ENCODE assay signal across 7 mouse cellular contexts in genomic region chr16:17760657-17761056, GRCm38 (mm10). TPM values are rescaled to one million over a fixed set of nuclear protein-coding genes. Genes with fewer than 3 reads are reported as not detected.
A peak's percentile ranks its signal among the peaks of the same experiment; 100 is the strongest.
DNase-seq lines count a peak whose midpoint lies in the region; ATAC-seq lines count a peak whose summit lies in the region.

No protein-coding gene starts in this region.

- no peaks in the 10 kb centered on the region for H3K27me3 ChIP-seq in heart, embryonic 11.5 days (ENCODE audit: control insufficient read depth, insufficient read depth, low read length)

- 35% methylated on average over 8 of the region's 8 CpGs for WGBS in heart, embryonic 11.5 days (ENCODE audit: insufficient replicate concordance)

- H3K9ac ChIP-seq in heart, embryonic 11.5 days (ENCODE audit: low read depth, low read length), result 0 out of 2 replicates have a peak overlapping the region, but pooled peaks have one; percentile 73

- peak overlapping the region; percentile 63 for H3K4me3 ChIP-seq in heart, embryonic 11.5 days (ENCODE audit: low read depth, low read length)

- no peaks in the 10 kb centered on the region for H3K36me3 ChIP-seq in heart, embryonic 11.5 days (ENCODE audit: control insufficient read depth, insufficient read depth, low read length)

- H3K4me1 ChIP-seq in heart, embryonic 11.5 days (ENCODE audit: control insufficient read depth, insufficient read depth, low read length), result peaks cover 15% of the 10 kb centered on the region

- H3K4me2 ChIP-seq in heart, embryonic 11.5 days, result peak overlapping the region; percentile 93

- H3K9me3 ChIP-seq in heart, embryonic 11.5 days (replicated peaks; ENCODE audit: control insufficient read depth, low read length), result no peaks in the 10 kb centered on the region

- DNase-seq in CD4-positive helper T cell, adult 2 months (ENCODE audit: low read depth, low spot score), result peak; percentile 36
- DNase-seq in MN1 (ENCODE audit: low spot score), result peak; percentile 53
- DNase-seq in embryo, embryonic 10 days (ENCODE audit: low spot score), result peak; percentile 75
- peak; percentile 72 for DNase-seq in kidney, postnatal 10 days
- DNase-seq in spleen, postnatal 4 days (ENCODE audit: low spot score in 2 of 2), result peak; percentile 48 to 76

- no peak overlapping the region for H3K27ac ChIP-seq in heart, embryonic 11.5 days (ENCODE audit: low read depth, low read length)

- ATAC-seq in heart, embryonic 11.5 days (replicated peaks; ENCODE audit: insufficient number of reproducible peaks, low FRiP score, low TSS enrichment), result no peak
- peak; percentile 33; the same call in 1 of the 2 replicates for ATAC-seq in megakaryocyte, adult 5-6 weeks (ENCODE audit: poor library complexity, severe bottlenecking)

RNA-seq across cellular contexts. Expression of gene Klhl22, which starts 1.2 kb away (rescaled TPM):
- 43.2 and 44.1 TPM in 2 replicates for polyA plus RNA-seq in heart, embryonic 11.5 days (2014; fragmentation: Nextera tagmentation; extraction: Ambion mirVana)
- 5.0 and 6.9 TPM in 2 replicates for total RNA-seq in megakaryocyte, adult 5-6 weeks (2015)
- total RNA-seq in megakaryocyte, adult 5-6 weeks (2017), result 7.0 and 8.3 TPM in 2 replicates

RNA-seq across cellular contexts. Expression of gene Med15, which starts 28.0 kb away (rescaled TPM):
- polyA plus RNA-seq in heart, embryonic 11.5 days (2014; fragmentation: Nextera tagmentation; extraction: Ambion mirVana), result 31.6 and 32.9 TPM in 2 replicates
- total RNA-seq in megakaryocyte, adult 5-6 weeks (2015), result 61.4 and 67.1 TPM in 2 replicates
- total RNA-seq in megakaryocyte, adult 5-6 weeks (2017), result 28.6 and 49.3 TPM in 2 replicates

RNA-seq across cellular contexts. Expression of gene Scarf2, which starts 36.4 kb away (rescaled TPM):
- polyA plus RNA-seq in heart, embryonic 11.5 days (2014; fragmentation: Nextera tagmentation; extraction: Ambion mirVana), result 7.2 and 9.6 TPM in 2 replicates
- total RNA-seq in megakaryocyte, adult 5-6 weeks (2015), result 0.07 TPM in 1 of 2 replicates, not detected in the other
- not detected in 2 replicates for total RNA-seq in megakaryocyte, adult 5-6 weeks (2017)
